Mouse (Mus musculus): ENCODE data around the gene Fli1.

The Fli1 gene

DNA sequence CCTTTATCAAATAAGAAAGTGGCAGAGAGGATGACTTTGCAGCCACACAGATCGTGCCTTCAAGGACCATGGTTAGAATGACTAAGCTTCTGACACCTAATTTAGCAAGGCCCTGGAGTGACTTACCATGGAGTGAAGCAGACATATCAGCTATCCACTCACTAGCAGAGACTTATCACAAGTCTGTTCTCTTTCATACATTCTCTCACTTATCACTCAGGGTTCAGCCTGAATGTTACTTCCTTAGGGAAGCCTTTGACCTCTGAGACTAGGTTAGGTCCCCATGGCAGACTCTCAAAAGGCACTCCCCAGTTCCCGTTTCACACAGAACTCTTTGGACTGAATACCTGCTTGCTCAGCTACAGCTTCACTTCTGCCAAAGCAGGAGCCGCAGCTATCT, 21.3 kb downstream of the Fli1 start:
- no peak for DNase-seq

DNA sequence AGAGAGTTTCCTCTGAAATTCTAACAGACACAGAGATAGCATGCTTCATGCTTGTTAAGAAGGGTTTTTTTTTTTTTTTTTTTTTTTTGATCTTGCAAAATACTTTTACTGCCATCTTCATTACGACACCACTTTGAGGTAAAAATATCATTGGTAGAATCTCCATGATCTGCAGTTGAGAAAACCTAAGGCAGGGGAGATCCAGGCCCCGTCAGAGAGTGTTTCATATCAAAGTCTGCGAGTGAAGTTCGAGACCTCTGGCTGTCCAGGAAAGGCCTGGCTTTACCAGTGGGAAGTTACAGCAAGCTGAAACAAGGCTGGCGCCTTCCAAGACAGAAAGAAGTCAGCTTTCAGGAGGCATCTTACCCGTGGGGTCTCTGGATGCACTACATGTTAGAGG, 21.8 kb downstream of the Fli1 start:
- no peak for DNase-seq

DNA sequence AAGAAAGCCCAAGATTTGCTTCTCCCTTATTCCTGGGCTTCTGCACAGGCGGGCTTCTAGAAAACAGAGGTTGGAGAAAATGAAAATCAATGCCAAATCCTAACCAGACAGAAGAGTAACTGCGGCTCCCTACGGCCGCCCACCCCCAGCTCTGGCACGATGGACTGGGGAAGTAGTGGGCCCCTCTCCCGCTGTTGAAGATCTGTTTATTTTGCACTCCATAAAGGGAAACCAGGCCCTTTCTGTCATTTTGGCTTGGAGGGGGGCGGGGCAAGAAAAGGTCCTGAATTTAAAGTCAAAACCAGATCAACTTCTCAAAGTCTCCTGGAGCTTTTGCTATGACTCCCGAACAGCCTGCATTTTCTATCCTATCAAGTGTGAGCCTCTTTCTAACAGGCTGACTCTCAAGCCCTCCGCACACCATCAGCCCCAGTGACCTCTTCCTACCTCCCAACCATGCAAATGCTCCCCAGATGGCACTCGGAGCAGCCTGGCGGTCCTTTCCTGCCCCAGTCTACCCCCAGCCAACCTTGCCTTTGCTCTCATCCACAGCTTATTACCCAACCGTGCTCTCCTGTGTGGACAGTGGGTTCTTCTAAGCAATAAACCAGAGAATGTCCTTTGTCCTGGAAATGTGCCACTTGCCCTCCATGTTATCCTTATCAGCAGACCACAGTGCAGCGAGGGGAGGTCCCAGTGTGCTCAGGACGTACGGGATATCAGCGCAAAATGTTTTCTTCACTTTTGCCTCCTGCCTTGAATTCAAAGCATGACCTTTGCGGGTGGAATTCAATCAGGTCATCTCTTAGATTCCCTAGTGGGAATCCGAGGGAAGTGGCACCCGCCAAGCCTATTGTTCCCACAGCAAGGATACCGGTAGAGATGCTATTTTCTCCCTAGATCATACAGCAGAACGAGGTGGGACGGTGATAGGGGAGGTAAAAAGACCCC, 23.3 kb downstream of the Fli1 start:
- DNase-seq, result no peak

DNA sequence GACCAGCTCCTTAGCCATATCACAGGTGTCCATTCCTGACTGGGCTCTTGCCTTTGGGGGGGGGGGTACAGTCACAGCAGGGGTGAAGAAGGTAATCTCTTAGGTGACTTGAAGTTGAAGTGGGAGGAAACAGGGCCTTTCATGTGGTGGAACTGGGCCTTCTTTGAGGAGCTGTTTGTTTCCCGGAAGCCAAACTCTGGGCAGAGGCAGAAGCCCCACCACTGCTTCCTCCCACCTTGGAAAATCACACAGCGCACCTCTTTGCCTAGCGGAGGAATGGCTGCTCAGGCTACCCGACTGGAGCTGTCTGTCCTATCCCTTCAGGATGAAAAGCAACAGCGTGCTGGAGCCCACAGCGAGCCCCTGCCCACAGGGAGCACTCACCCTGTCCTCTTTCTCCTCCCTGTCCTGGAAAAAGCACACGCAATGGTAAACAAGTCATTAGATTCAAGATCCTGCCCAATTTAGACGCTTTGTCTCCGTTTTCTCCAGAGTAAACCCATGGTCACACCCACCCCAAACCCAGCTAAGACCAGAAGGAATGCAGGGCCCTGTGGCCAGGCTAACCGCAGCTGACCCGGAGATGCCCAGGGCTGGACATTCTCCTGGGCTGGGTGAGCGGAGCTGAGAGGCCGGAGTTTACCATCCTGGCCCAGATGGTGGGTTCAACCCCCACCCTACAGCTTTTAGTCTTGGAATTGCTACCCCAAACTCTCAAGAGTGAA, 24.1 kb downstream of the Fli1 start:
- DNase-seq, result no peak

DNA sequence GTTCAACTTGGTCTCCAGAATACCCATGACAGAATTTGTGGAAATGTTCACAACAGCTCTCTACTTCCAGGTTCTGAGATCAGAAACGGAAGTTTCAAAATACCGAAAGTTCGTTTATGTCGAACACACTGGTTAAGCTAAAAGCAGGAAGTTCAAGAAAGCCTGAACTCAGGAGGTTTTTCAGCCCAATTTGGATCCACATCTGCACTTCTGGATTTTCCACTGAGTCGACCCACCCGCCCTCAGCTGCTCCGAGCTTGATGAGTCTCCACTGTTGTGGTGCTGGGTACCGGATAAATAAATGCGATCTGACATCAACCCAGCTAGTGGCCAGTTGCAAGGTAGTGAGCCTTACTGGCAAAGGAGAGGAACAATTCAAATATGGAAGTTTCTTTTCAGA, 26.0 kb downstream of the Fli1 start:
- DNase-seq, result no peak

DNA sequence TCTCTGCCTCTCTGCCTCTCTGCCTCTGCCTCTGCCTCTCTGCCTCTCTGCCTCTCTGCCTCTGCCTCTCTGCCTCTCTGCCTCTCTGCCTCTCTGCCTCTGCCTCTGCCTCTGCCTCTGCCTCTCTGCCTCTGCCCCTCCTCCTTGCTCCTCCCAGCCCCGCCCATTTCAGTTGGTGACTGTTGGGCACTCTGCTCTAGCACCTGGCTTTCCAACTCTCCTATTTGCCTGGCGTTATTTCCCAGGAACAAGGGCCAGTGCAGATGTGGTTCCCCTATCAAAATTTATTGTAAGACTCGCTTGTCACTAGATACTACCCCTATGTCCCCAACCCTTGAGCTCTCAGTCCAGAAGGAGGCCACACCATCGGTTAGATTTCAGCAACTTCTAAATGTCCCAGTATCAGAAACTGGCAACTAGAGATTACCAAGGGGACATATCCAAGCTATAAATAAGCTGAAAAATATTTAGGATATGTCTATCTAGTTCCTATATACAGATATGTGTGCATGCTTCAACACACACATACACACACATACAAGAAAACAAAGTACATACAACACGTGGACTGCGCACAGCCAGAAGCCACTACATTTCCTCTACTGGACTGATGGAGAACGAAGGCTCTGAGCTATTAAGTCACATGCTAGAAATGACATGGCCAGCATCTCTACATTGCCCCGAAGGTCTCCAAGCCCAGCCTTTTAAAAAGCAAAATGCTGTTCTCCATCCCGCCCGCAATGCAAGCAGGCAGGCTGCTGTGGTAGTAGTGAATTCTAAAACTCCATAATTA, 26.6 kb downstream of the Fli1 start:
- no peak for DNase-seq

DNA sequence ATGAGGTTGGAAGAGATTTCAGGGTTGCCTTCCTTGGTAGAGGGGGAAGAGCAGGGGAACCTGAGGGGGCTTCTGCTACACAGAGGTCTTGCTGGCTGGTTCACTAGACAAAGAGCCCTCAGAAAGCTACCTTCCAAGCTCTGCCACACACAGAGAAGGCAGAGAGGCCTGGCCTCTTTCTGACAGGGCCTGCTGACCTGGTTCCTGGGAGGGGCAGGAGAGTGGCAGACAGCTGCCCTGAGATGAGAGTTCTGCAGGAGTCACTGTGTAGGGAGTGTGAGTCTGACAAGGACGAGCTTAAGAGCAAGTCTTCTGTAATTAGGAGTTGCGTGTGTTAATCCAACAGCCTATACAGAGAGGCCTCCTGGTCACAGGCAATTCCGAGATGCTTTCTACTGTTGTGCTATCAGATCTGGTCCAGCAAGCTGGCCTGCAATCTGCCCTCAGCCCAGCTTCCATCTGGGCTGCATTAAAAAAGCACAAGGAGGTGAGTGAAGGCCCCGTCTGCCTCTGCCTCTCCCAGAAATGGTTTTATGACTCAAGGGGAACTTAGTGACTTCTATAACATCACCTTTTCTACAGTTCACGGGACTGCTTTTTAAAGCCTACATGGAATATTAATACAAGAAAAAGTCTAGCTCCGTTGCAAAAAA, 28.1 kb downstream of the Fli1 start:
- DNase-seq, result no peak

DNA sequence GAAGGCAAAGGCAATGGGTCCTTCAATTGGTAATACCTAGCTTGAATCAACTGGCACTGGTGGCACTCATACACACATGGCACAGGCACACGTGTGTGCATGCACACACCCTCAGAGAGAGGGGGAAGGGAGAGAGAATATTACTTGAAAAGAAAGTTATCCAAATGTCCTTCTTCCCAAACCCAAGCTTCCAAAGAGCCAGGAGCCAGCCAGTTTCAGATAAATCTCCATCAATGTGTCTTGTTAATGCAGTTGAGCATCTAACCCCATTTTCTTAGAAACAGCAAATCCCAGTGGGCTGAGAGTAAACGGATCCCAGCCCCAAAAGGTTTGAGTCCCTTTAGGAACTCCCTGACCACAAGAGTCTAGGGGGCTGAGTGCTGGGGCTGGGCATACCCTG, 29.2 kb downstream of the Fli1 start:
- DNase-seq, result no peak

DNA sequence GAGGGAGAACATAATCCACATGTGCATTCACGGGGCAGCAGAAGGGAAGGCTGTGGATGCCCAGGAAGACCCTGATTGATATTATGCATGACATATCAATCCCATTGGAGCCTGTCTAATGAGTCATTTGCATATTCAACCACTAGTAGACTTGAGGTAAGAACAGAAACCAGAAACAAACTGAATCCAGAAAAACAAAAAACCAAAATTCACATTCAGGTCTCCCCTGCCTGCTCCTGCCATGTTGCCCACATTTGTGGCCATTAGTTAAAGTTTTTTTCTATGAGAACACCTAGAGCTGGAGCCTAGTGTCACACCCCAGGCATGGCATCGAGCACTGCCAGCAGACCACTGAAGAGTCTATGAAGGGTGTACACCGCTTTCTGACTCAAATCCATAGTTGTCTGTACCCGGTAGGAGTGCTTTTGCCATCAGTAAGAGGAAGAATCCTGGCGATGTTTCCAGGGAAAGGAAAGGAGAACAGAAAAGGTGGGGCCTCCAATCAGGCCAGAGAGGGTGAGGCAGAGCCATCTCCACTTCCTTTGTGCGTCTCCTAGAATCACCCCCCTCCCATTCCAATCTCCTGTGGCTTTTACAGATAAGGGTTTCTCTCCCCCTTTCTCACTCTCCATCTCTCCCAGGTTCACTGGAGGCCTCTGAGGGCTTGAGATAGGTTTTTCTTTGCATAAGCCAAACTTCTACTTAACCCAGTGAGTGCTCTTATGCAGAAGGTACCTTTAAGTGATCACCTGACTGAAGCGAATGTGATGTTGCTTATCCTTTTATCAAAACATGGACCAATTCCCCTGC, 32.0 kb downstream of the Fli1 start:
- no peak for DNase-seq

DNA sequence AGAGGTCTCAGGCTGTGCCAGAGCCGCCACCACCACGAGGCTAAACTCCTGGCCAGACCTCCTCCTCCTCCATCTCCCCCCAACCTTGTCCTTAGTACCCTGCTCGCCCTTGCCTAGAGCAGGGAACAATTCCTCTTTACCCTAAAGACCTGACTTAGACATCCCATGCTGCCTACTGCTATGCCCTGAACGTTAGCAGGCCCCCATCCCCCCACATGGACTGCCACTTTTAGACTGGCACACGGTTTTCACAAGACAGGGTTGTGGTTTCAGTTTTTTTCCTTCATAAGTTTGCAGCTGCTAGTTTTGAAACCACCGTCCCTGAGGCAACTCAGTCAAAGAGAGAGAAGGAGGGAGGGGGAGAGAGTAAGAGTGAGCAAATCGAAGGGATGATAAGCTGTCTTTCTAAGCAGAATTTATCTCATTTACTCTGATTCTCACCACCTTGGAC, 32.9 kb downstream of the Fli1 start:
- DNase-seq, result no peak

DNA sequence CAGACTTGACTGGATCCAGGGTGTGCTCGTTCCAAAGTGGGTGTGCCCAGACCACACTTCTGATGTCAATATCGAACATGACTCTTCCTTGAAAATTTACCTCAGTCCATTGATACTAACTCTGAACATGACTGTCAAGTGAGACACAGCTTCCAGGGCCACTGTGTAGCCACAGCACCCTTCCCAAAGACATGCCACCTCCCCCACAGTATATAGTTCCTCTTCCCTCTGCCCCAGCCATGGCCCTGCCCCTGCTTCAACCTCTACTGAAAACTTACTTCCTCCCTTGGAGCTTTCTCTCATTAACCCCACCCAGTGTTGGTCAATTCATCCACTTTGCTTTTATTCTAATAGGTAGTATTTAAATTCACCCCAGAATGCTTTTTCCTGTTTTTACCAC, 34.0 kb downstream of the Fli1 start:
- DNase-seq, result no peak

DNA sequence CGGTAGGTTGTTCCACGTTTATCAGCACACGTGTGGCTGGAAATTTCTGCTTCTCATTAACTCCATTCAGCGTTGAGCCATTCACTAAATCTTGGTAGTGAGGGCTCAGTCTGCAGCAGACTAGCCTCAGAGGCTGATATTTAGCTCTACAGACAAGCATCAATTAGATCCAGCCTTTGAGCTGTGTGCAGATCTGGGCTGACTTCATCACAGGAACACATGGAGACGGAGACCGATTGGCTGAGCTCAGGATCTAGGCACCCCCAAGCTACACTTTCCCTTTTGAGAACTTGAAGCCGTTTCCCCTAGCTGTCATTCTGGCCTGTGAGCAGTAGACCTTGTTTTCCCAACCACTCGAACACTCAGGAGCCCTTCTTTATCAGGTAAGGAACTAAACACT, 34.5 kb downstream of the Fli1 start:
- no peak for DNase-seq

DNA sequence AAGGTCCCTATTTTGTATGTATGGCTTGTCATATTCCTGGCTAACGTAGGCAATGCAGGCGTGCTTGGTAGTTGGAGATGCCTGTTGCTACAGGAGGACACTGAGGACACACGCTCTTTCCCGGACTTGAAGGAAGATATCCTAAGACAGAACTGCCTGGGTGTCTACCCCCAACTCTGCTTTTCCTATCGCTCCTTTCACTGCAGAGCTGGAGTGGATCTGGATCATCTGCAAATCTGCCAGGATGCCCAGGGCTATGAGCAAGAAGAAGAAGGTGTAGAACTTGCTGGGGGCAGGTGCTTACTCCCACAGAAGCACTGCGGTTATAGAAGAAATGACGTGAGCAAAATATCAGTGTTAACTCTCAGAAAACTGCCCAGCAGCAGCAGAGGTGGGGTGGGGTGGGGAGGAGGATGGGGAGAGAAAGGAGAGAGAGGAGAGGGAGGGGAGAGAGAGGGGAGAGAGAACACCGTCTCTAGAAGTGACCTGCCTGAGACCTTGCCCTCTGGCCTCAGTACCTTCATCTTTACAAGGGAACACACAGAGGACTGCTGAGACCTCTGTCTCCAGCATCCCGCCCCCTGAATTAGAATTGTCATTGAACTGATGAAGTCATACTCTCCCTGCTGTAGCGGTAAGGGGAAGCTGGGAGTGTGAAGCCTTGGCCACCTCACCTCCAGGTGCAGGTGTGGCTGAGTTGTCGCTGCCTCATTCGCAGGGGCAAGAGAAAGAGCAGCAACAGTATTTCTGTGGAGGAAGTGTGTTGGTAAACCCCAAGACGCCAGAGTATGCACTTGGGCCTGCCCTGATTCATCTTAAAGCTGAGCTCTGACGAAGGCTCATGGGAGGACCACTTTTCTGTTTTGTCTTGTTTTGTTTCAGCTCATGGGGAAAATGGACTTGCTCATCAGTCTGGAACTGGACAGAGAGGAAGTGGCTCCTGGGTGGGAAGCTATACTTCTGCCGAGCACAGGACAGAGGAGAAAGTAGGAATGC, 35.5 kb downstream of the Fli1 start:
- DNase-seq, result no peak

DNA sequence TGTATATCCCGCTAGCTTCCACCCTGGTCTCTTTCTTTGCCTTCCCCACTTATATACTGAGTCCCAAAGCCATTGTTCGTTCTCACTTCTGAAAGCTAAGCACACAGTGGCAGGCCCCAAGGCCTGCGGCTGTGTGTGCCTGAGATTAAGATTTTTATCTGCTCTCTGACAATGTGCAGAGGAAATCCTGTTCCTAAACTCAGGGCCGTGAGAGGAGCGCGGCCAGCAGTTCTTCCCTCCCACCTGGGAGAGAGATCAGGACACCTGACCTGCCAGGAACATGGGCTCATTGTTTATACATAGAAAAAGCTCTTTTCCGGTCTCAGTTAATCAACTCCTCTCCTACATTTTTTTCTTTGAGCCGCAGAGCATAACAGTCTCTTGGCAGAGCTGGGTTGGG, 36.5 kb downstream of the Fli1 start:
- no peak for DNase-seq

DNA sequence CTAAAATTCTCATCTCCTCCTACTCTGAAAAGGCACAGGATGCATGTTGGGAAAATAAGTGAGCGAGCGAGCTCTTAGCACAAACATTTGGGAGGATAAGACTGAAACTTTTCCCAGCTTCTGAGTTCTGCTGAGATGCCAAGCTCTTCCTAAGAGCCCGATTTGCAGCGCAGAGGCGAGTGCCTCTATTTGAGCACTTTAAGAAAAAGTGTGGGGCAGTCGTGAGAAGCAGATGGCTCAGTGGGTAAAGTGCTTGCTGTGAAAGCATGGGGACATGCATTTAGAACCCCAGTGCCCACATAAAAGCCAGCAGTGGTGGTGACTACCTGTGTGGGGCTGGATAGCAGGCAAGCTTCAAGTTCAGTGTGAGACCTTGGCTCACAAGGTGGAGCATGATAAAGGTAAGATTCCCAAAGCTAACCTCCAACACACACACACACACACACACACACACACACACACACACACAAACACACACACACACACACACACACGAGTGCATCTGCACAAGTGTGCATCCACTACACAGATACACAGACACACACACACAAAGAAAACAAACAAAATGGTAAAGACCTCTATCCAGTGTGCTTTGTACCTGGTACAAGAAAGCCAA, 37.1 kb downstream of the Fli1 start:
- peak in 1 of 2 experiments; percentile 28 for DNase-seq

DNA sequence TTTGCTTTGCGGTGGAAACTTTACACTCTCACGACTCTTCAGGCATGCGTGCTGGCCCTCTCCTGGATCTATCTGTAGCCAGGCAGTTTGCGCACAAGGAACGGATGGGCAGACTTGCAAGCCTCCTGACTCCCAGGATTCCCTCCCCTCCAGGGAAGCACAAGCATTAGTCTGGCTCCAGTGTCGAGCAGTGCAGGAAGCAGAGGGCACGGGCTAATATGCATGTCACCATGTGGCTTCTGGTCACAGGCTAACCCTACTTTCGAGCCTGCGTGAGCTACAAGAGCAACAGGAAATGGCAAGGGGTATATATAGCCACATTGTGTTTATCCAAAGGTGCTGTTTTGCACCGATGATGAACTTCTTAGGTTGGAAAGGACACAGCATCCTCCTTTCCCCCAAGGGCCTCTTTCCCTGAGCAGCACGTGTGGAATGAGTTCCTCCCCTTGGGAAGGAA, 38.6 kb downstream of the Fli1 start:
- DNase-seq, result no peak

DNA sequence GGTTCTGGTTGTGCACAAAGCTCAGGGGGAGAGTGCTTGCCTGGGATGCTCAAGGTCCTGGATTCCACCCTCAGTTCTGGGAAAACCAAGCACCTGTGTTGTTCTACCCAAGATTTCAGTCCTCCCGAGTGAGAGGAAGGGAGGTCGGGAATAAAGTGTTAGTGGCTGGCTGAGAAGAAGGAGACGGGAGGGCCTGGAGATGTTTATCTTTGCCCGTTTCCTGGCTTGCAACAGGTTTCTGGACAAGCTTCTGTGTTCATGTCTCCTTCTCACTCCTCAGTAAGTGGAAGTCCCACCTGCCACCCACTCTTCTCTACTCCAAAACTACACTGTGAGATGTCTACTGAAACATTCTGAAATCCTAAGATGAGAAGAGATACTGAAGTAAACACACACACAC, 39.2 kb downstream of the Fli1 start:
- no peak for DNase-seq

DNA sequence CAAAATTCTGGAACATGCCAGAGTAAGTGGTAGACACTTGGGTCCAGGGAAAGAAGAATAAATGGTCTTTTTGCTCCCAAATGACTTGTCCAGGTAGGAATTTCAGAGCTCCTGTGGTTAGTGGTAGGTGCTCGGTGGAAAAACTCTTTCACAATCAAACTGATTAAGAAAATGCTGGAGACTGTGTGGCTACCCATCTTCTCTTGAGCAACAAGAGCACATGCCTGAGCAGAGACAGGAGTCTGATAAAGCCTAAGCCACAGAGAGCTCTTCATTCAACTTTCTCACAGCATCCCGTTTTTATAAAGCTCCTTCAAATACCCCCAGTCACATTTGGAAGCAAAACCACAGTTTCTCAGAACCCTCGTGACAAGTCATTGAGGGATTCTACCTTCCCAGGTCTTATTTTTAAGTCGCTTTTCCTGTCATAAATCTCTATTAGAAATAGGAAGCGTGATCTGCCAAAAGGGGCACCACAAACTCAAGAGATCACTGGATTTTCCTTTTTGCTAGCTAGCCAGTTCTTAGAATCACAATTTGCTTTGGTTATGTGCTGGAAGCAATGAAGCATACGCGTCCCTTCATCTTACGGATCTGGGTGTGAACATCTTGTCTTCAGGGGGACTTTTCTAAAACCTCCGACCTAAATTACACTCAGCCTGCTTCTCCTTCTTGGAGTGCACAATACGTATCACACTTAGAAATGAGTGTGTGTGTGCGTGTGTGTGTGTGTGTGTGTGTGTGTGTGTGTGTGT, 40.2 kb downstream of the Fli1 start:
- DNase-seq, result no peak

DNA sequence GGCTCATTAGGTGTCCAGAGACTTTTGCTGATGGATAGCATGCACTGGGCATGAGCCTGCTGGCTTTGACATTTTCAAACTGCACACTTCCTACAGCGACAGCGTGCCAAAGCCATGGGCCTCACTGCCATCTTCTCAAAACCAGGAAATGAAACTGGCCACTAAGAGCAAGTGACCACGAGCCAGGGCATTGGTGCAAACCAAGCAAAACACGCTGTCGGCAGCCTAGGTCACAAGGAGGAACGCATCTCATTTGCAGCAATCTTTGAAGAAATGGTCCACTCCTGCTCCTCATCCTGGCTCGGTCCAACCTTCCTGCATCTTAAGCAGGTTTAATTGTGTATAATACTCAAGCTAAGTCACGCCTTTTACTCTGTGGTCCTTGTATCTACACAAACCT, 41.8 kb downstream of the Fli1 start:
- DNase-seq, result no peak
